Mouse (Mus musculus) MEL (cell line): ENCODE results near the gene Angptl8. TPM values are rescaled to one million over a fixed set of nuclear protein-coding genes. Genes with fewer than 3 reads are reported as not detected.

Experiments
- DNase-seq: peaks from one replicate; pipeline ENCODE4 v3.0.0; 2011; ENCODE audit warnings: low read depth, low spot score
- H3K27ac ChIP-seq: 2 replicates; pipeline ENCODE4 v1.5.1; 2012; ENCODE audit warnings: low read depth, mild to moderate bottlenecking, control low read depth, low read length, moderate library complexity; ENCODE audit not compliant: control insufficient read depth
- H3K27me3 ChIP-seq, 2 experiments: fragments of 150-350 bp in 1 of 2; sonication (generic) in 1 of 2; 2 replicates each; pipeline ENCODE4 v1.6.1; 2012; ENCODE audit warnings: low read length in 2 of 2, mild to moderate bottlenecking in 2 of 2, improper control_type of control experiment in 1 of 2, moderate library complexity in 1 of 2; ENCODE audit not compliant: insufficient read depth in 2 of 2, control insufficient read depth in 1 of 2
- H3K36me3 ChIP-seq, 2 experiments: 2 replicates each; pipeline ENCODE4 v1.6.1; 2012 to 2014; ENCODE audit warnings: low read length in 2 of 2, improper control_type of control experiment in 1 of 2, inconsistent platforms in 1 of 2, mild to moderate bottlenecking in 1 of 2; ENCODE audit not compliant: insufficient read depth in 2 of 2, control insufficient read depth in 1 of 2
- H3K4me1 ChIP-seq, 2 experiments: fragments of 150-350 bp in 1 of 2; sonication (generic) in 1 of 2; 2 replicates each; pipeline ENCODE4 v1.6.1; 2012; ENCODE audit warnings: low read length in 2 of 2, improper control_type of control experiment in 1 of 2, mild to moderate bottlenecking in 1 of 2; ENCODE audit not compliant: insufficient read depth in 2 of 2, control insufficient read depth in 1 of 2
- H3K4me3 ChIP-seq, 2 experiments: fragments of 150-350 bp in 1 of 2; sonication (generic) in 1 of 2; 2 replicates each; pipeline ENCODE4 v1.5.1; 2012; ENCODE audit warnings: low read depth in 2 of 2, low read length in 2 of 2, mild to moderate bottlenecking in 2 of 2, moderate library complexity in 2 of 2, control low read depth in 1 of 2, improper control_type of control experiment in 1 of 2; ENCODE audit not compliant: control insufficient read depth in 1 of 2, insufficient read depth in 1 of 2
- H3K79me2 ChIP-seq: 2 replicates; pipeline ENCODE4 v1.6.1; 2012; ENCODE audit warnings: mild to moderate bottlenecking, low read length, moderate library complexity; ENCODE audit not compliant: control insufficient read depth, poor library complexity, insufficient read depth
- H3K9ac ChIP-seq: 2 replicates; pipeline ENCODE4 v1.6.1; 2012; ENCODE audit warnings: low read depth, mild to moderate bottlenecking, control low read depth, low read length, moderate library complexity; ENCODE audit not compliant: control insufficient read depth, poor library complexity, severe bottlenecking
- H3K9me3 ChIP-seq: fragments of 150-350 bp; sonication (generic); replicated peaks from 2 replicates; pipeline ENCODE4 v1.6.1; 2012; ENCODE audit warnings: mild to moderate bottlenecking, low read length, improper control_type of control experiment, moderate library complexity; ENCODE audit not compliant: insufficient read depth
- BHLHE40 ChIP-seq: IDR thresholded peaks from 2 replicates; pipeline ENCODE4 v1.6.1; 2012; ENCODE audit warnings: low read depth, mild to moderate bottlenecking, inconsistent platforms, low read length, improper control_type of control experiment, borderline replicate concordance
- E2F4 ChIP-seq: IDR thresholded peaks from 2 replicates; pipeline ENCODE4 v1.6.1; 2011; ENCODE audit warnings: low read depth, low read length, improper control_type of control experiment, borderline replicate concordance
- ELF1 ChIP-seq: IDR thresholded peaks from 2 replicates; pipeline ENCODE4 v1.6.1; 2014; ENCODE audit warnings: low read depth, mild to moderate bottlenecking, inconsistent platforms, low read length, improper control_type of control experiment, moderate library complexity
- EP300 ChIP-seq, 2 experiments: IDR thresholded peaks; 2 replicates each; pipeline ENCODE4 v1.6.1; 2011; ENCODE audit warnings: improper control_type of control experiment in 2 of 2, low read length in 2 of 2, low read depth in 1 of 2, mild to moderate bottlenecking in 1 of 2
- ETS1 ChIP-seq: IDR thresholded peaks from 2 replicates; pipeline ENCODE4 v1.6.1; 2012; ENCODE audit warnings: low read depth, mild to moderate bottlenecking, inconsistent platforms, low read length, improper control_type of control experiment, moderate library complexity
- GATA1 ChIP-seq: IDR thresholded peaks from 2 replicates; pipeline ENCODE4 v1.6.1; 2011; ENCODE audit warnings: low read depth, low read length, improper control_type of control experiment
- HCFC1 ChIP-seq: IDR thresholded peaks from 2 replicates; pipeline ENCODE4 v1.6.1; 2012; ENCODE audit warnings: low read depth, mild to moderate bottlenecking, inconsistent platforms, low read length, improper control_type of control experiment, moderate library complexity
- KAT2A ChIP-seq: conservative IDR thresholded peaks from 2 replicates; pipeline ENCODE4 v1.6.1; 2012; ENCODE audit warnings: low read depth, low read length, improper control_type of control experiment, inconsistent platforms
- MAFK ChIP-seq: IDR thresholded peaks from 2 replicates; pipeline ENCODE4 v1.6.1; 2011; ENCODE audit warnings: low read depth, mild to moderate bottlenecking, low read length, improper control_type of control experiment, borderline replicate concordance
- MAZ ChIP-seq: IDR thresholded peaks from 2 replicates; pipeline ENCODE4 v1.6.1; 2012; ENCODE audit warnings: low read depth, mild to moderate bottlenecking, inconsistent platforms, low read length, improper control_type of control experiment
- MXI1 ChIP-seq: IDR thresholded peaks from 2 replicates; pipeline ENCODE4 v1.6.1; 2011; ENCODE audit warnings: mild to moderate bottlenecking, low read depth, low read length, improper control_type of control experiment
- MYC ChIP-seq: IDR thresholded peaks from 2 replicates; pipeline ENCODE4 v1.6.1; 2011; ENCODE audit warnings: low read depth, mild to moderate bottlenecking, low read length, improper control_type of control experiment, moderate library complexity
- NELFE ChIP-seq: IDR thresholded peaks from 2 replicates; pipeline ENCODE4 v1.6.1; 2011; ENCODE audit warnings: low read depth, low read length, improper control_type of control experiment
- NRF1 ChIP-seq: IDR thresholded peaks from 2 replicates; pipeline ENCODE4 v1.6.1; 2014; ENCODE audit warnings: low read depth, mild to moderate bottlenecking, inconsistent platforms, low read length, improper control_type of control experiment, moderate library complexity; ENCODE audit not compliant: poor library complexity, insufficient read depth, severe bottlenecking
- POLR2A ChIP-seq, 2 experiments: IDR thresholded peaks; 2 replicates each; pipeline ENCODE4 v1.6.1; 2011 to 2012; ENCODE audit warnings: low read length in 2 of 2, mild to moderate bottlenecking in 2 of 2, control low read depth in 1 of 2, improper control_type of control experiment in 1 of 2, low read depth in 1 of 2, moderate library complexity in 1 of 2; ENCODE audit not compliant: control insufficient read depth in 1 of 2, insufficient read depth in 1 of 2, poor library complexity in 1 of 2
- POLR2AphosphoS5 ChIP-seq: IDR thresholded peaks from 2 replicates; pipeline ENCODE4 v1.6.1; 2012; ENCODE audit warnings: low read depth, borderline replicate concordance, mild to moderate bottlenecking, inconsistent platforms, low read length, moderate library complexity, mixed read lengths
- RAD21 ChIP-seq: IDR thresholded peaks from 2 replicates; pipeline ENCODE4 v1.6.1; 2011; ENCODE audit warnings: mild to moderate bottlenecking, low read depth, low read length, improper control_type of control experiment
- RCOR1 ChIP-seq: IDR thresholded peaks from 2 replicates; pipeline ENCODE4 v1.6.1; 2012; ENCODE audit warnings: low read depth, mild to moderate bottlenecking, inconsistent platforms, low read length, improper control_type of control experiment
- SIN3A ChIP-seq: IDR thresholded peaks from 2 replicates; pipeline ENCODE4 v1.6.1; 2012; ENCODE audit warnings: low read length, improper control_type of control experiment, inconsistent platforms
- SMC3 ChIP-seq: IDR thresholded peaks from 2 replicates; pipeline ENCODE4 v1.6.1; 2011; ENCODE audit warnings: low read depth, low read length, improper control_type of control experiment
- TAL1 ChIP-seq: IDR thresholded peaks from 2 replicates; pipeline ENCODE4 v1.6.1; 2012; ENCODE audit warnings: mild to moderate bottlenecking, inconsistent platforms, low read length, moderate library complexity, mixed read lengths
- TBP ChIP-seq: IDR thresholded peaks from 2 replicates; pipeline ENCODE4 v1.8.0; 2011; ENCODE audit warnings: low read depth, low read length, improper control_type of control experiment
- TCF12 ChIP-seq: IDR thresholded peaks from 2 replicates; pipeline ENCODE4 v1.6.1; 2014; ENCODE audit warnings: low read depth, mild to moderate bottlenecking, inconsistent platforms, low read length, improper control_type of control experiment, moderate library complexity
- UBTF ChIP-seq: IDR thresholded peaks from 2 replicates; pipeline ENCODE4 v1.6.1; 2012; ENCODE audit warnings: low read depth, mild to moderate bottlenecking, inconsistent platforms, low read length, improper control_type of control experiment, moderate library complexity, borderline replicate concordance; ENCODE audit not compliant: insufficient read depth
- USF1 ChIP-seq: IDR thresholded peaks from 2 replicates; pipeline ENCODE4 v1.6.1; 2014; ENCODE audit warnings: low read depth, mild to moderate bottlenecking, inconsistent platforms, low read length, improper control_type of control experiment, moderate library complexity
- USF2 ChIP-seq, 2 experiments: IDR thresholded peaks; 2 replicates each; pipeline ENCODE4 v1.6.1; 2011 to 2012; ENCODE audit warnings: improper control_type of control experiment in 2 of 2, low read length in 2 of 2, borderline replicate concordance in 1 of 2, inconsistent platforms in 1 of 2, low read depth in 1 of 2, mild to moderate bottlenecking in 1 of 2; ENCODE audit not compliant: insufficient read depth in 1 of 2
- ZKSCAN1 ChIP-seq: IDR thresholded peaks from 2 replicates; pipeline ENCODE4 v1.6.1; 2012; ENCODE audit warnings: low read depth, mild to moderate bottlenecking, inconsistent platforms, low read length, improper control_type of control experiment, moderate library complexity
- ZMIZ1 ChIP-seq: IDR thresholded peaks from 2 replicates; pipeline ENCODE4 v1.6.1; 2012; ENCODE audit warnings: low read depth, mild to moderate bottlenecking, inconsistent platforms, low read length, improper control_type of control experiment, moderate library complexity
- polyA plus RNA-seq, 2 experiments: library from polyadenylated mRNA; stranded (reverse) in 1 of 2; unstranded in 1 of 2; fragments of >175 nt in 1 of 2; fragments of >200 nt in 1 of 2; gene quantifications; 2 replicates each; pipeline versions ENCODE4 v1.2.1 to v1.2.4; 2012; ENCODE audit warnings: low replicate concordance in 2 of 2, low read depth in 1 of 2; ENCODE audit not compliant: insufficient read length in 2 of 2, insufficient read depth in 1 of 2, missing spikeins in 1 of 2
- total RNA-seq: library from RNA; depleted of rRNA; stranded (reverse); fragments of 300-350 nt; gene quantifications from 2 replicates; pipeline ENCODE4 v1.2.3, GENCODE M21; 2012

The Angptl8 gene
- total and polyA plus RNA-seq, 3 experiments: 0.25 TPM; not detected in 2

DNA sequence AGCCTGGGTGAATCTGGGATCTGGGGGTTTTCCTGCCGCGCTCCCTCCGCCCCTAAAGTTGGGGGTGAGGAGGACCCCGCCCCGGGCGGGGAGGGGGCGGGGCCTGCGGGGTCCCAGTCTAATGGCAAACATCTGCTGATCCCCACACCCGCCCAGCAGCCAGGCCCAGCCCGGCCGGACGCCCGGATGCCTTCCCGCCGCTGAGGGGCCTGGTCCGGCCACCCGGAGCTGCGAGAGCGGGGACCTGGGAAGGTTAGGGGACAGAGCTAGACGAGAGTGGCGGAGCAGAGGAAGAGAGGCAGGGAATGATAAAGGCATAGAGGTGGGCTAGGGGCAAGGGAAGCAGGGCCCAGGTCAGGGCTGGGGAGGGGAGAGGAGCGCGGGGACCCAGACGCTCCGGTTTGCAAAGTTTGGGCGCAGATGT is 37.4 kb upstream of the Angptl8 start:
- Histone ChIP-seq H3K4me1 (peaks cover 4 to 7% of the 10 kb centered on the region in 2 experiments; a peak in 3 of 4 replicates), H3K4me3 (peak overlapping the region; percentile 62 to 93), H3K9ac (peak overlapping the region; percentile 68), H3K27ac (no peak overlapping the region), H3K36me3 (no peaks in the 10 kb centered on the region), H3K27me3 (no peaks in the 10 kb centered on the region), H3K9me3 (no peaks in the 10 kb centered on the region), H3K79me2 (no peaks in the 10 kb centered on the region; the same call in 1 of the 2 replicates)
- TF ChIP-seq SIN3A: peak; percentile 31; the same call in 1 of the 2 replicates
- peak; percentile 76; the same call in 1 of the 2 replicates for TF ChIP-seq UBTF
- TF ChIP-seq TAL1: no peak
- TF ChIP-seq MAZ: peak; percentile 79; the same call in 1 of the 2 replicates
- TF ChIP-seq POLR2AphosphoS5: no peak
- peak; percentile 2; the same call in 1 of the 2 replicates for TF ChIP-seq ELF1
- no peak for TF ChIP-seq ZKSCAN1
- no peak for TF ChIP-seq MAFK
- no peak for DNase-seq

DNA sequence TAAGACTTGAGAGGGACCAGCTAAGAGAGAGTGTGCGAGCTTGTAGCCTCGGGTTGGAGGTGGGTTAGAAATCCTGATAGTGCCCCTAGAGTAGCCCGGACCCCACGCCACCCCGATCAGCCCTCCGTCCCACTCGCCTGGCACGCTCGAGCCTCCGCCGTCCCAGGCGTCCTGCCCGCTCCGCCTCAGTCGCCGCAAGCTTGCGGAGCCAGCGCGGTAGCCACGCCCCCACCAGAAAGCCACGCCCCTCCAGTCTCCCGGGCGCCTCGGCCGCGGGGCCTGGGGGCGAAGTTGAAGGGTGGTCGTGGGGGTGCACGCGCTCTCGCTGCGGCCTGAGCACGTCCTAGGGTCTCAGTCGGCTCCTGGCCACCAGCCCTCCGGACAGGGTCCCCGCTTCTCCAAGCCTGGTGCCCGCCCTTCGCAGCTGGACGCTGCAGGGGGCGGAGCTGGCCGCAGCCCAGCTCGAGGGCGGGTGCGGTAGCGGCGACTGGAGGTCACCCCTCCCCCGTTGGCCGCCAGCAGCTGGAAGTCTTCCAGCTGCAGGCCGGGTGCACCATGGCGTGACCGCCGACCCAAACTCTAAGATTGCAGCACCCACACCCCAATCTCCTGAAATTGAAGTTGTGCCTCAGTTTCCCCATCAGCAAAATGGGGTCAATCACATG is 36.8 kb upstream of the Angptl8 start, which contains the start of gene Kank2:
Gene Kank2 (minus strand): TSS at position 400 of the 665 bp plus-strand sequence.
- DNase-seq: peak; percentile 95
- no peaks in the 10 kb centered on the region; the same call in 1 of the 2 replicates for H3K79me2 ChIP-seq
- H3K36me3 ChIP-seq: no peaks in the 10 kb centered on the region
- H3K27ac ChIP-seq: no peak within 1 kb of the TSS
- H3K9me3 ChIP-seq: no peaks in the 10 kb centered on the region
- H3K4me3 ChIP-seq: peak within 1 kb of the TSS; percentile 62 to 93
- H3K27me3 ChIP-seq: no peaks in the 10 kb centered on the region
- peak within 1 kb of the TSS; percentile 68 for H3K9ac ChIP-seq
- H3K4me1 ChIP-seq: peaks cover 4 to 7% of the 10 kb centered on the region in 2 experiments; a peak in 3 of 4 replicates
- TF ChIP-seq RAD21: no peak
- peak; percentile 69; the same call in 1 of the 2 replicates for TF ChIP-seq E2F4
- TF ChIP-seq NELFE: peak; percentile 84
- TF ChIP-seq NRF1: peak; percentile 28; the same call in 1 of the 2 replicates
- TF ChIP-seq EP300 (IDR thresholded peaks at IDR 0.05; ENCODE audit: low read depth in 1 of 2, low read length in 2 of 2): peak; percentile 5 to 36; a peak in 1 of 4 replicates
- TF ChIP-seq SMC3: peak; percentile 1; the same call in 1 of the 2 replicates
- TF ChIP-seq ETS1: peak; percentile 51; the same call in 1 of the 2 replicates
- TF ChIP-seq TCF12: peak; percentile 12; the same call in 1 of the 2 replicates
- TF ChIP-seq ZMIZ1: peak; percentile 92
- TF ChIP-seq SIN3A: peak; percentile 28; the same call in 1 of the 2 replicates
- TF ChIP-seq MYC: no peak
- TF ChIP-seq USF1: peak; percentile 63
- peak; percentile 72 for TF ChIP-seq RCOR1
- no peak for TF ChIP-seq KAT2A
- no peak for TF ChIP-seq USF2 (IDR thresholded peaks at IDR 0.05; ENCODE audit: borderline replicate concordance in 1 of 2, insufficient read depth in 1 of 2, low read depth in 1 of 2, low read length in 2 of 2)
- peak; percentile 5; the same call in 1 of the 2 replicates for TF ChIP-seq ELF1
- peak; percentile 25; the same call in 1 of the 2 replicates for TF ChIP-seq TBP
- peak; percentile 59 to 76; a peak in 3 of 4 replicates for TF ChIP-seq POLR2A (IDR thresholded peaks at IDR 0.05; ENCODE audit: control insufficient read depth in 1 of 2, insufficient read depth in 1 of 2, low read depth in 1 of 2, low read length in 2 of 2, poor library complexity in 1 of 2)
- TF ChIP-seq BHLHE40: peak; percentile 6
- no peak; the same call in 1 of the 2 replicates for TF ChIP-seq UBTF
- no peak for TF ChIP-seq GATA1
- TF ChIP-seq HCFC1: 0 out of 2 replicates have a peak, but pooled peaks have one; percentile 24
- peak; percentile 54; the same call in 1 of the 2 replicates for TF ChIP-seq MAZ
- peak; percentile 74; the same call in 1 of the 2 replicates for TF ChIP-seq MXI1
